Mouse (Mus musculus): ENCODE data around the gene Tmem9b. TPM values are rescaled to one million over a fixed set of nuclear protein-coding genes. Genes with fewer than 3 reads are reported as not detected.

The Tmem9b gene
- total and polyA plus RNA-seq, 3 experiments = 25.6 to 40.3 (median 26.6) TPM

GRCm38 (mm10) chr7:109710069-109710468, 42.6 kb downstream of the Tmem9b start:
- H3K9me3 ChIP-seq (replicated peaks; ENCODE audit: low read length) = no peaks in the 10 kb centered on the region
- TF ChIP-seq JUND (conservative IDR thresholded peaks at IDR 0.05; ENCODE audit: low read depth, low read length) = no peak
- TF ChIP-seq POLR2AphosphoS2 (IDR thresholded peaks at IDR 0.05; ENCODE audit: low read depth, low read length) = no peak
- no peak for TF ChIP-seq MAFK (IDR thresholded peaks at IDR 0.05; ENCODE audit: insufficient replicate concordance, low read length)
- TF ChIP-seq ZKSCAN1 (IDR thresholded peaks at IDR 0.05; ENCODE audit: borderline replicate concordance, low read depth, low read length) = no peak
- TF ChIP-seq CHD1 (IDR thresholded peaks at IDR 0.05; ENCODE audit: low read depth, low read length) = no peak
- TF ChIP-seq RAD21 (IDR thresholded peaks at IDR 0.05; ENCODE audit: low read depth, low read length) = no peak
- TF ChIP-seq POLR2A (IDR thresholded peaks at IDR 0.05; ENCODE audit: low read depth, low read length) = no peak
- H3K4me2 ChIP-seq (ENCODE audit: insufficient read depth, low read depth, poor library complexity, severe bottlenecking) = no peak overlapping the region
- no peaks in the 10 kb centered on the region for H3K79me2 ChIP-seq (replicated peaks; ENCODE audit: control insufficient read depth, extremely low read depth, insufficient read depth, poor library complexity, severe bottlenecking)
- peaks cover 2 to 50% of the 10 kb centered on the region in 2 experiments; a peak in 3 of 4 replicates for H3K4me1 ChIP-seq (ENCODE audit: control insufficient read depth in 1 of 2, insufficient read depth in 2 of 2)
- in situ Hi-C loops (cut with MboI; ENCODE audit: low pct_ligation_motif_present, low pct_unique_long_range_greater_than_20kb, low sequenced_read_pairs) = no loop called here
- no peak overlapping the region for H3K9ac ChIP-seq (ENCODE audit: insufficient read depth, low read depth)
- H3K36me3 ChIP-seq (replicated peaks in 1 of 2; ENCODE audit: control insufficient read depth in 1 of 2, insufficient read depth in 1 of 2, low read length in 1 of 2) = peaks cover 40 to 65% of the 10 kb centered on the region in 2 experiments
- H3K4me3 ChIP-seq (replicated peaks in 1 of 3; ENCODE audit: low read depth in 2 of 3, low read length in 2 of 3, poor library complexity in 1 of 3) = no peak overlapping the region
- dilution Hi-C loops (cut with MboI; ENCODE audit: extremely low pct_ligation_motif_present, extremely low pct_unique_long_range_greater_than_20kb, low sequenced_read_pairs) = no loop called here
- H3K27ac ChIP-seq (ENCODE audit: insufficient read depth, low read depth) = no peak overlapping the region
- DNase-seq (ENCODE audit: extremely low read depth) = no peak
- H3K27me3 ChIP-seq (replicated peaks) = no peaks in the 10 kb centered on the region

GRCm38 (mm10) chr7:109708961-109709382, 43.7 kb downstream of the Tmem9b start:
- no peaks in the 10 kb centered on the region for H3K27me3 ChIP-seq (replicated peaks)
- H3K27ac ChIP-seq (ENCODE audit: insufficient read depth, low read depth) = no peak overlapping the region
- no peak overlapping the region for H3K4me2 ChIP-seq (ENCODE audit: insufficient read depth, low read depth, poor library complexity, severe bottlenecking)
- dilution Hi-C loops (cut with MboI; ENCODE audit: extremely low pct_ligation_motif_present, extremely low pct_unique_long_range_greater_than_20kb, low sequenced_read_pairs) (no loop called here), in situ Hi-C loops (cut with MboI; ENCODE audit: low pct_ligation_motif_present, low pct_unique_long_range_greater_than_20kb, low sequenced_read_pairs) (loop anchor here (10.0 kb wide), 1 partner anchor 184 kb away; no protein-coding TSS in a partner anchor)
- no peak overlapping the region for H3K9ac ChIP-seq (ENCODE audit: insufficient read depth, low read depth)
- peaks cover 2 to 49% of the 10 kb centered on the region in 2 experiments; a peak in 3 of 4 replicates for H3K4me1 ChIP-seq (ENCODE audit: control insufficient read depth in 1 of 2, insufficient read depth in 2 of 2)
- peaks cover 40 to 65% of the 10 kb centered on the region in 2 experiments for H3K36me3 ChIP-seq (replicated peaks in 1 of 2; ENCODE audit: control insufficient read depth in 1 of 2, insufficient read depth in 1 of 2, low read length in 1 of 2)
- TF ChIP-seq MAX (IDR thresholded peaks at IDR 0.05; ENCODE audit: low read length) (no peak), CHD1 (IDR thresholded peaks at IDR 0.05; ENCODE audit: low read depth, low read length) (no peak)
- H3K9me3 ChIP-seq (replicated peaks; ENCODE audit: low read length) = no peaks in the 10 kb centered on the region
- no peaks in the 10 kb centered on the region; the same call in 1 of the 2 replicates for H3K79me2 ChIP-seq (replicated peaks; ENCODE audit: control insufficient read depth, extremely low read depth, insufficient read depth, poor library complexity, severe bottlenecking)
- no peak overlapping the region for H3K4me3 ChIP-seq (replicated peaks in 1 of 3; ENCODE audit: low read depth in 2 of 3, low read length in 2 of 3, poor library complexity in 1 of 3)
- DNase-seq (ENCODE audit: extremely low read depth) = no peak

GRCm38 (mm10) chr7:109707023-109707785, 45.5 kb downstream of the Tmem9b start:
- H3K79me2 ChIP-seq (replicated peaks; ENCODE audit: control insufficient read depth, extremely low read depth, insufficient read depth, poor library complexity, severe bottlenecking) = no peaks in the 10 kb centered on the region; the same call in 1 of the 2 replicates
- no peaks in the 10 kb centered on the region for H3K9me3 ChIP-seq (replicated peaks; ENCODE audit: low read length)
- peak; percentile 81 for DNase-seq (ENCODE audit: extremely low read depth)
- peaks cover 32 to 51% of the 10 kb centered on the region in 2 experiments for H3K36me3 ChIP-seq (replicated peaks in 1 of 2; ENCODE audit: control insufficient read depth in 1 of 2, insufficient read depth in 1 of 2, low read length in 1 of 2)
- no peak overlapping the region for H3K4me3 ChIP-seq (replicated peaks in 1 of 3; ENCODE audit: low read depth in 2 of 3, low read length in 2 of 3, poor library complexity in 1 of 3)
- peak overlapping the region; percentile 52; the same call in 1 of the 2 replicates for H3K27ac ChIP-seq (ENCODE audit: insufficient read depth, low read depth)
- TF ChIP-seq E2F4 (IDR thresholded peaks at IDR 0.05; ENCODE audit: insufficient replicate concordance, low read depth, low read length) (0 out of 2 replicates have a peak, but pooled peaks have one; percentile 29), ETS1 (conservative IDR thresholded peaks at IDR 0.05; ENCODE audit: low read depth, low read length) (peak; percentile 43), JUN (IDR thresholded peaks at IDR 0.05; ENCODE audit: insufficient read depth, low read depth, low read length) (no peak), SMC3 (IDR thresholded peaks at IDR 0.05; ENCODE audit: low read depth, low read length) (peak; percentile 77), NRF1 (IDR thresholded peaks at IDR 0.05; ENCODE audit: low read depth, low read length) (no peak), ZKSCAN1 (IDR thresholded peaks at IDR 0.05; ENCODE audit: borderline replicate concordance, low read depth, low read length) (no peak), ZC3H11A (IDR thresholded peaks at IDR 0.05; ENCODE audit: low read depth, low read length) (peak; percentile 16; the same call in 1 of the 2 replicates), CTCF (conservative IDR thresholded peaks at IDR 0.05 in 1 of 2, IDR thresholded peaks at IDR 0.05 in 1 of 2; ENCODE audit: low read depth in 2 of 2, low read length in 2 of 2) (peak; percentile 40 to 91), JUND (conservative IDR thresholded peaks at IDR 0.05; ENCODE audit: low read depth, low read length) (0 out of 2 replicates have a peak, but pooled peaks have one; percentile 43), IRF4 (IDR thresholded peaks at IDR 0.05; ENCODE audit: low read depth, low read length) (peak; percentile 67), RAD21 (IDR thresholded peaks at IDR 0.05; ENCODE audit: low read depth, low read length) (peak; percentile 91), EP300 (IDR thresholded peaks at IDR 0.05; ENCODE audit: low read length) (peak; percentile 34; the same call in 1 of the 2 replicates), MYC (IDR thresholded peaks at IDR 0.05; ENCODE audit: low read depth, low read length) (0 out of 2 replicates have a peak, but pooled peaks have one; percentile 18)
- H3K9ac ChIP-seq (ENCODE audit: insufficient read depth, low read depth) = no peak overlapping the region
- in situ Hi-C loops (cut with MboI; ENCODE audit: low pct_ligation_motif_present, low pct_unique_long_range_greater_than_20kb, low sequenced_read_pairs) = loop anchor here (10.0 kb wide), 1 partner anchor 182 kb away; no protein-coding TSS in a partner anchor
- no peaks in the 10 kb centered on the region for H3K27me3 ChIP-seq (replicated peaks)
- peaks cover 5 to 44% of the 10 kb centered on the region in 2 experiments; a peak in 3 of 4 replicates for H3K4me1 ChIP-seq (ENCODE audit: control insufficient read depth in 1 of 2, insufficient read depth in 2 of 2)
- dilution Hi-C loops (cut with MboI; ENCODE audit: extremely low pct_ligation_motif_present, extremely low pct_unique_long_range_greater_than_20kb, low sequenced_read_pairs) = no loop called here
- no peak overlapping the region for H3K4me2 ChIP-seq (ENCODE audit: insufficient read depth, low read depth, poor library complexity, severe bottlenecking)
